Mouse (Mus musculus) lung, adult 2 months (tissue): ENCODE data around the gene Foxr1. TPM values are rescaled to one million over a fixed set of nuclear protein-coding genes. Genes with fewer than 3 reads are reported as not detected.

Experiments used
- DNase-seq: peaks from one replicate; pipeline ENCODE4 v3.0.0; 2022
- H3K4me1 ChIP-seq: fragments of 200-500 bp; 2 replicates; pipeline ENCODE4 v1.6.1; 2011; ENCODE audit warnings: low read length; ENCODE audit not compliant: control insufficient read depth, insufficient read depth
- H3K4me3 ChIP-seq: fragments of 200-500 bp; replicated peaks from 2 replicates; pipeline ENCODE3; 2011; ENCODE audit warnings: low read depth, mild to moderate bottlenecking, control low read depth, low read length; ENCODE audit errors: extremely low read depth
- CTCF ChIP-seq: fragments of 200-500 bp; IDR thresholded peaks from 2 replicates; pipeline ENCODE4 v1.5.1; 2011; ENCODE audit warnings: mild to moderate bottlenecking, low read length, control low read depth; ENCODE audit not compliant: insufficient read depth
- POLR2A ChIP-seq: fragments of 200-500 bp; IDR thresholded peaks from 2 replicates; pipeline ENCODE4 v1.6.1; 2011; ENCODE audit warnings: low read depth, mild to moderate bottlenecking, control low read depth, low read length, borderline replicate concordance; ENCODE audit errors: extremely low read depth
- WGBS: fragments of 180-500 bp; shearing (Covaris S2); methylation state at CpG from one replicate; pipeline ENCODE4 v1.1.7; 2018; 5-methylcytosine and 5-hydroxymethylcytosine counted together
- polyA plus RNA-seq: library from polyadenylated mRNA; depleted of rRNA; stranded (reverse); fragments of >200 nt; gene quantifications from 2 replicates; pipeline ENCODE4 v1.2.3, GENCODE M21; 2012

The Foxr1 gene
- polyA plus RNA-seq, 1 experiment: not detected

DNA sequence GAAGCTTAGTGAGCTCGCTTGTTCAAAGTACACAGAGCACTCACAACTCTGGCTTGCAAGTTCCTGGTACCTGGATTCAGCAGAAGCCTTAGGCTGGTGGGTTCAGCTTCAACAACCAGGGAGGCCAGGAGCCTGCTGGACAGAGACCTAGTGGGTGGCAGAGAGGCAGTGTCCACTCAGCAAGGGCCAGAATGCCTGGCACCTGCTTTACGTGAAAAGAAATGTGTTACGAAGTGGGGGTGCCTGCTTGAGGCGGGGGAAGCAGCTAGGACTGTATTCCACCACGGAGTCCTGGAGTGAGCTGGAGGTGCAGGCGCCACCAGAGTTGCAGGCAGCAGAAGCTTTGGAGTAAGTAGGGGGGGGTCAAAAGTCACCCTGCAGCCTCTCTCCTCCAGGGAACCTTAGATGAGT, 44.2 kb upstream of the Foxr1 start:
- no peak for DNase-seq
- H3K4me1 ChIP-seq: peaks cover 46% of the 10 kb centered on the region
- 34% methylated on average over 6 of the region's 6 CpGs for WGBS

DNA sequence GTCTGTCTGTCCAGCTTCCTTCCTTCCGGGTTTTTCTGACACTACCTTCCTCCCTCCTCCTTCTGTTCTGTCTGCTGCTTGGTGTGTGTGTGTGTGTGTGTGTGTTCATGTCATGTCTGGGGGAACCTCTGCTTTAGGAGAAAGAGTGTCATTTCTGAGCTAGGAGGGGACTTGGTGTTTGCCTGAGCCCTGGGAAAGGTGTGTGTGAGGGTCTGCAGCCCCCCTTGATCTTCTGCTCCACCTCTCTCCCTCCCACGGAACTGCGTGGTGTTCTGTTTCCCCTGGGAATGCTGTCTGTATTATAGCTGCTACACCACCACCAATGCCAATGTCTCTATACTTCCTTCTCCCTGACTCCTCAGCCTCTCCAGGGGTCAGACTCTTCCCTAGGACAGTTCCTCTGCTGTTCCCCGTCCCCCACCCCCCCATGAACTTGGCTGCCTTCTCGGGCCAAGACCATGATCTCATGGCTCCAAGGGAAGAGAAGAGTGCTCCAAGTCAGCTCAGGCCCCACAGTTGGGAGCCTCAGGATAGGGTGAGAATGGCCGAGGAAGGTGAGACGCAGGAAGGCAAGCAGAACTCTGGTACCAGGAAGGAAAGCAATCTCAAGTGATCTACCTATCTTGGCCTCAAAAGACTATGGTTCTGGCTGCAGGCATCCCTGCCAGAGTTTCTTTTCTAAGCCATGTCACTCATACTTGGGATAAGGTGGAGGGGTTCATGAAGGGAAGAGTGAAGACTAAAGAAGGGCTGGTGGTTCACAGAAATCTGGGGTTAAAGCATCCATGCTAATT, 43.6 kb upstream of the Foxr1 start:
- peak overlapping the region; percentile 80 for H3K4me3 ChIP-seq
- TF ChIP-seq POLR2A (no peak), CTCF (no peak)
- no peak for DNase-seq
- H3K4me1 ChIP-seq: peaks cover 45% of the 10 kb centered on the region
- WGBS: 4% methylated on average over 7 of the region's 7 CpGs

More for the DNA sequence above, 44.2 kb upstream of the Foxr1 start:
- H3K4me3 ChIP-seq: peak overlapping the region; percentile 47
- no peak for TF ChIP-seq CTCF
- TF ChIP-seq POLR2A: no peak

DNA sequence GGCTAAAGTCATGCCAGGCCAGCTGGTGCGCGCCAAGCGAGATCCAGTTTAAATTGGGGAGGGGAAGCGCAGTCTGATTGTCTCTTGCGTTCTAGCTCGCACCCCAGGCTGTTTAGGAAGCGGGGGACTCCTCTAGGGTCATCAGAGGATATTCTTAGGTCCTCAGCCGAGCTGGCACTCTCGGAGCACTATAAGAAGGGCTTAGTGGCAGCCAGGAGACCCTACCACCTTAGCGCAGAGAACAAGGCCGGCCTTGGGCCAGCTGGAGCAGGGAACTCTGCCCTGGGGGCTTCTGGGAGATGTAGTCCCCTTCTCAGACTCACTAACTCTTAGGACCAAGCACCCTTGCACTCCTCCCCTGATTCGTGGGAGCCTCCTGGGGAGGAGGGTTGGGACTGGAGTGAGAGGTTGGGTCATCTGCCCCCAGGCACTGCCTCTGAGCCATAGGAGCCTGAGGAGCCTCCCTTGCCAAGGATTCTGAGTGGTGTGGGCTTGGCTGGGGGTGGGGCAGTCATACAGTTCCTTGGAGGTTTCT, 42.6 kb upstream of the Foxr1 start:
- no peak for TF ChIP-seq CTCF
- peak; percentile 35; the same call in 1 of the 2 replicates for TF ChIP-seq POLR2A
- Histone ChIP-seq H3K4me3 (peak overlapping the region; percentile 80), H3K4me1 (peaks cover 37% of the 10 kb centered on the region)
- 0% methylated on average over 12 of the region's 12 CpGs for WGBS
- DNase-seq: peak; percentile 79

DNA sequence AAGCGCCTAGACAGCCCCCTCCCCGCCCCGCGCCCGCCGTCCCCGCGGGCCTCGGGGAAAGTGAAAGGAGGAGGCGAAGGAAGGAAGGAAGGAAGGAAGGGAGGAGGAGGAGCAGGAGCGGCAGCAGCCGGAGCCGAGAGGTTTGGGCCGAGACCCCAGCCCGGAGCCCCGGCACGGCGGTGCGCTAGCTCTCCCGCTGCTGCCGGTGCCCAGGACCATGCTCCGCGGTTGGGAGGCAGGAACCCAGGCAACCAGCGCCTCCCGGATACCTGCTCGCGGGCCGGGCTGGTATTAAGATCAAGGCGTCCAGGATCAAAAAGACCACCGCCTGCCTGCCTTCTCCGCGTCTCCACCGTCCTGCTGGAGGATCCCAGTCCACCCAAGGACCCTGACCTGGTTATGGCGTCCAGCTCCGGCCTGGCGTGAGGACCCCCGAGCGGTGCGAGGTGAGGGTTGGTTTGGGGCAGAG, 42.1 kb upstream of the Foxr1 start:
- Histone ChIP-seq H3K4me3 (peak overlapping the region; percentile 80), H3K4me1 (peaks cover 32% of the 10 kb centered on the region)
- WGBS: under 1% methylated on average over 38 of the region's 39 CpGs
- TF ChIP-seq POLR2A: no peak
- no peak for TF ChIP-seq CTCF
- DNase-seq: peak; percentile 61

DNA sequence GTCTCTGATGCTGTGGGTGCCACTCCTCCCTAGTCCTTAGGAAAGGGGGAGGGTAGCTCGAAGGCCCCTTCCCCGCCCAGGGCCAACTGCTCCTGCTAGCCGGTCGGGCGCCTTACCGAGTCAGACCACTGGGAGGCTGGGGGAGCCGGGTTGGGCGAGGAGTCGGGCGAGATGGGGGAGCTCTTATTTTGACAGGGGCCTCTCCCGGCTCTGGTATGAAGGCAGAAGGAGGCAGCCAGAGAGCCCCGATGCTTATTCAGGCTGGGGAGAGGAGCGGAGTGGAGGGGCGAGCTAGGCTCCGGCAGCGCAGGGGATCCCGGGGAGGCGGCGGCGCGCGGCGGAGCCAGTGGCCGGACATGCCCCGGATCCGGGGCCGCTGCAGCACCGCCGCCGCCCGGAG, 41.6 kb upstream of the Foxr1 start, which contains the start of gene Bcl9l:
Gene Bcl9l, plus strand, starts transcription at position 274 of the 400 bp plus-strand sequence.
- DNase-seq: peak; percentile 92
- Histone ChIP-seq H3K4me3 (peak within 1 kb of the TSS; percentile 80), H3K4me1 (peaks cover 27% of the 10 kb centered on the region)
- under 1% methylated on average over 31 of the region's 31 CpGs for WGBS
- 0 out of 2 replicates have a peak, but pooled peaks have one; percentile 20 for TF ChIP-seq CTCF
- peak; percentile 91 for TF ChIP-seq POLR2A

DNA sequence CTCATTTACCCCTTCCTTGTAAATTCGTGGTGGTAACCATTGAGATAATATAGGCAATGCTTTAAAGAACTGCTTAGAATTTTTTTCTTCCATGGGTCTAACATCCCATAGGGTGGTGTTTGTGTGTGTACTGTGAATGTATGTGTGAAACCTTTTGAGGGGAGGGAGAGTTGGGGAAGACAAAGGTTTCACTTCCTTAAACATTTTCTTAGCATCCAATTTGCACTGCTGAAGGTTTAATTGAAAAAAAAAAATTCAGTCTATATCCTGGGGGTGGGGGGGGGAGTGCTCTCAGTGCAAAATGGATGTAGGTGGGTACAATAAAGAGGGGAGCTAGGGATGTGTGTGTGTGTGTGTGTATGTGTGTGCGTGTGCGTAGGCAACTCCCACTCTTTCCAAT, 41.2 kb upstream of the Foxr1 start:
- H3K4me1 ChIP-seq: peaks cover 24% of the 10 kb centered on the region
- TF ChIP-seq CTCF (peak; percentile 6; the same call in 1 of the 2 replicates), POLR2A (no peak)
- DNase-seq: no peak
- WGBS: 22% methylated on average over 3 of the region's 3 CpGs
- peak overlapping the region; percentile 80 for H3K4me3 ChIP-seq

DNA sequence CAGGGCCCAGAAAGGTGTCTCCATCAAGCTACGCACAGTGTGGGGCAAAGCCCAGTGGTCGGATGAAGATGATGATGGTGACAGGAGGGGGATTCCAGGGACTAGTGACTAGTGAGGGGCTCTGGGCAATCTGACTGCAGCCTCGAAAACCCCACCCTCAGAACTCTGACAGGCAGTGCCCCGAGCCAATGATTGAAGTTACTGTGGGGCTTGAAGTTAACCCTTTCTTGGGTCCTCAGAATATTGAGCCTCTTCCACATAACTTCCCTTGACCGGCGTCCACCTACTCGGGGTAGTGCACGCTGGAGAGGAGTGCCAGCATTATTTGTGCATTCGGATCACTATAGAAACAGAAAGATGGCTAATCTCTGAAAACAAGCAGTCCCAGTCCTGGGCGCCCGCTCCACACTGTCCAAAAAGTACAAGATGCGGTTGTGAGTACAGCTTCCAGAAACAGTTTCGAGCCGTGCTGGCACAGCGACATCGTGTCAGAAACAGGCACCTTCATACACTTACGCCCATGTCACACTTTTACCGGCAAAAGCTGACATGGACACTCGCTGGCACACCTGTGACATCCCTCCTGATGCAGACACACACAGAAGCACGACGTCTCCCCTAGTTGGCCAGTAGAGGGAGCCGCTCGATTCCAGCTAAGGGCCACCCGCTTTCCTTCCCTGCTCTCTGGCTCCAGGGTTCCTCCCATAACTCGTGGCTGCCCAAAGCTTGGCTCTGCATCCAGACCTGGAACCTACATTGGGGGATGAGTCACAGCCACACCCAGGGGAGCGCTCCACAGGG, 38.9 kb upstream of the Foxr1 start:
- Histone ChIP-seq H3K4me1 (peaks cover 8% of the 10 kb centered on the region), H3K4me3 (peak overlapping the region; percentile 94)
- under 1% methylated on average over 26 of the region's 26 CpGs for WGBS
- TF ChIP-seq CTCF (peak; percentile 92), POLR2A (peak; percentile 40; the same call in 1 of the 2 replicates)
- DNase-seq: peak; percentile 91

DNA sequence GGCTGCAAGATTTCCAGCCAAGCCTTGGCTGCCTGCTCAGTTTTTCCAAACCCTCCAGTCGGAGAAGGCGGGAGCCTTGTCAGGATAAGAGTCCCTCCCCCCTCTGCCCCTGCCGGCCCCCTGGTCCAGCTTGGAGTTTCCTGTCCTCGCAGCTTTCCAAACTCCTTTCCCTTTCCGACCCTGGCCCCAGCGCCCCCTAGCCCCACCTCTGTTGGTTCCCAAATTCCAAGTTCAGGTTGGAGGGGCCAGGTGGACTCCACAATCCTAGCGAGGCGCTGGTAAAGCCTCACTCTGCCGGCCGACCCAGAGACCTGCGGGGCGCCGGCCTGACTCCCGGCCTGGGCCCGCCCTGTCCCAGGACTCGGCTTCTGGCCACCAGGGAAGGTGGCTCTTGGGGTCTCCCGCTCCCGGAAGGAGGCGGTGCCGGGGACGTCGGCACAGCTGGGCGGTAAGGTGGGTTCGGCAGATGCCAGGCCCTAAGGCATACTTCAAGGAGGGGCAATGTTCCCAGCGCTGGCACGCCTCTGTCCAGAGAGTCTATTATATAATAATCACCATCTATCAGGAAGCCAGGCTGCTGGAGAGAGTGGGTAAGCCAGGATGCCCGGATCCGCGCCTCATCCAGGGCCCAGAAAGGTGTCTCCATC, 38.1 kb upstream of the Foxr1 start:
- 1% methylated on average over 29 of the region's 29 CpGs for WGBS
- peak overlapping the region; percentile 94 for H3K4me3 ChIP-seq
- DNase-seq: peak; percentile 84
- peaks cover 4% of the 10 kb centered on the region; the same call in 1 of the 2 replicates for H3K4me1 ChIP-seq
- no peak for TF ChIP-seq CTCF
- TF ChIP-seq POLR2A: peak; percentile 34; the same call in 1 of the 2 replicates
